Mouse (Mus musculus) cerebellum, postnatal 14 days (tissue): ENCODE results near the gene H2-DMb1.
A peak's percentile ranks its signal among the peaks of the same experiment; 100 is the strongest.
"Not testable (repeated sequence)": the region's sequence is repeated elsewhere in the genome, so short reads cannot be mapped to it uniquely, and the experiment has no call there.

Source experiments
- DNase-seq, 2 experiments: peaks; one replicate each; pipeline ENCODE4 v3.0.0; 2021; ENCODE audit warnings: mixed read lengths in 2 of 2

H2-DMb1 gene

GRCm38 (mm10) chr17:34123111-34123510, 29.8 kb upstream of the H2-DMb1 start:
- DNase-seq, result no peak

GRCm38 (mm10) chr17:34123518-34123917, 29.4 kb upstream of the H2-DMb1 start:
- peak in 1 of 2 experiments; percentile 24 for DNase-seq

GRCm38 (mm10) chr17:34124649-34125048, 28.2 kb upstream of the H2-DMb1 start:
- peak in 1 of 2 experiments; percentile 5 for DNase-seq

GRCm38 (mm10) chr17:34126826-34127420, 25.9 kb upstream of the H2-DMb1 start:
- DNase-seq, result peak in 1 of 2 experiments; percentile 7

- DNase-seq, result peak; percentile 65 to 71
These were observed 25.4 kb upstream of the H2-DMb1 start for GRCm38 (mm10) chr17:34127475-34127874.

GRCm38 (mm10) chr17:34128264-34128937, 24.5 kb upstream of the H2-DMb1 start:
- DNase-seq, result peak; percentile 10 to 32

- DNase-seq, result peak in 1 of 2 experiments; percentile 2
These were observed 23.7 kb upstream of the H2-DMb1 start for GRCm38 (mm10) chr17:34128944-34129791.

GRCm38 (mm10) chr17:34130073-34130947, 22.6 kb upstream of the H2-DMb1 start:
- peak in 1 of 2 experiments; percentile 2 for DNase-seq

- peak in 1 of 2 experiments; percentile 1 for DNase-seq
These were observed 21.0 kb upstream of the H2-DMb1 start for GRCm38 (mm10) chr17:34131911-34132310.

GRCm38 (mm10) chr17:34133289-34133688, 19.6 kb upstream of the H2-DMb1 start:
- DNase-seq, result peak in 1 of 2 experiments; percentile 5

GRCm38 (mm10) chr17:34134451-34134850, 18.4 kb upstream of the H2-DMb1 start:
- DNase-seq, result peak in 1 of 2 experiments; percentile 4

GRCm38 (mm10) chr17:34135297-34136224, 17.3 kb upstream of the H2-DMb1 start:
- DNase-seq, result peak; percentile 99 to 100

GRCm38 (mm10) chr17:34137601-34138000, 15.3 kb upstream of the H2-DMb1 start:
- peak in 1 of 2 experiments; percentile 2 for DNase-seq

- no peak for DNase-seq
These were observed 14.2 kb upstream of the H2-DMb1 start for GRCm38 (mm10) chr17:34138655-34139054.

GRCm38 (mm10) chr17:34139416-34139815, 13.5 kb upstream of the H2-DMb1 start:
- peak in 1 of 2 experiments; percentile 14 for DNase-seq

- DNase-seq, result no peak
These were observed 12.6 kb upstream of the H2-DMb1 start for GRCm38 (mm10) chr17:34140240-34140639.

- DNase-seq, result no peak
These were observed 11.4 kb upstream of the H2-DMb1 start for GRCm38 (mm10) chr17:34141448-34141847.

GRCm38 (mm10) chr17:34142456-34143010, 10.3 kb upstream of the H2-DMb1 start:
- no peak for DNase-seq

GRCm38 (mm10) chr17:34143033-34143432, 9.8 kb upstream of the H2-DMb1 start, which contains the start of gene H2-DMb2:
Gene H2-DMb2 (plus strand): TSS chr17:34143307.
- no peak for DNase-seq

- DNase-seq, result no peak
These were observed 9.4 kb upstream of the H2-DMb1 start for GRCm38 (mm10) chr17:34143461-34143860.

- not testable (repeated sequence) for DNase-seq
These were observed 8.7 kb upstream of the H2-DMb1 start for GRCm38 (mm10) chr17:34144221-34144620.
